Mouse (Mus musculus): ENCODE results near the gene Wdr6. TPM values are rescaled to one million over a fixed set of nuclear protein-coding genes. Genes with fewer than 3 reads are reported as not detected.

Gene Wdr6
- polyA plus RNA-seq, 1 experiment from 2014 or later, result 64.1 TPM

DNA sequence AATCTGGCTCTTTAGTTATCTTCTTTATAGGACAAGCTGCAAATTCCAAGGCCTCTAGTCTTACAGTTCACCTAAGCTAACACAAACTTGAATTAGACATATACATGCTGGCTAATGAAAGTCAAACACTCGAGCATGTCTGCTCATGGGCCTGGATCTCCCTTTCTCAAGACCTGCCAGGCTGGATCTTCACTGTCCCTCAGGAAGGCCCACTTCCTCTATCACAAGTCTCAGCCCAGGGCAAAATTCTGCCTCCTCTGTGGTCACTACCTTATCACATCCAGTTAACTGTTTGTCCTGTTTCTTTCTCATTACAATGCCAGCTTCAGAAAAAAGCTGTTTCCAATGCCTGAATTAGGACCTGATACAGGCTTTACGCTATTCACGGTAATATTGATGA, 15.8 kb upstream of the Wdr6 start:
- WGBS, result 31% methylated on average over 3 of the region's 3 CpGs
- H3K4me1 ChIP-seq, result peaks cover 39% of the 10 kb centered on the region
- peak overlapping the region; percentile 51 for H3K4me2 ChIP-seq
- H3K9ac ChIP-seq, result peak overlapping the region; percentile 38
- H3K4me3 ChIP-seq, result no peak overlapping the region
- no peaks in the 10 kb centered on the region for H3K27me3 ChIP-seq (replicated peaks)
- peak overlapping the region; percentile 89 for H3K27ac ChIP-seq (replicated peaks)
- H3K36me3 ChIP-seq, result peaks cover 10% of the 10 kb centered on the region
- no peaks in the 10 kb centered on the region for H3K9me3 ChIP-seq
- no peak for ATAC-seq (ENCODE audit: extremely low read depth, insufficient number of reproducible peaks, low FRiP score, low TSS enrichment)

DNA sequence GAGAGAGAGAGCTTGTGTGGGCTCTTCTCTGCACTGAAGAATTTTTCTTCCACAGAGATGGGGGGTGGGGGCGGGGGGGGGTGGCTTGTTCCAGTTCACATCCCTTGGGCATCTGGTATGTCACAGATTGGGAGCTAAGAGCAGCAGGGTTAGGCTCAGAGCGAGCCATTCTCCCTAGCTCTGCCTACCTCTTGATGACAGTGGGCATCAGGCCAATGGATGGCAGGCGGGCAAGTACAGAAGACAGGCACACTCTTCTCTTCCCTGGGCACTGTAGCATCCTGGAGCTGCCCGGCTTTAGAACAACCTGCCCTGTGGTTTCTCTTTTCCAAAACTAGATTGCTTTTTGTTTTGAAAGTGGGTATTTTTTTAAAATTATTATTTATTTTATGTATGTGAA, 12.9 kb upstream of the Wdr6 start:
- H3K4me1 ChIP-seq, result peaks cover 55% of the 10 kb centered on the region

DNA sequence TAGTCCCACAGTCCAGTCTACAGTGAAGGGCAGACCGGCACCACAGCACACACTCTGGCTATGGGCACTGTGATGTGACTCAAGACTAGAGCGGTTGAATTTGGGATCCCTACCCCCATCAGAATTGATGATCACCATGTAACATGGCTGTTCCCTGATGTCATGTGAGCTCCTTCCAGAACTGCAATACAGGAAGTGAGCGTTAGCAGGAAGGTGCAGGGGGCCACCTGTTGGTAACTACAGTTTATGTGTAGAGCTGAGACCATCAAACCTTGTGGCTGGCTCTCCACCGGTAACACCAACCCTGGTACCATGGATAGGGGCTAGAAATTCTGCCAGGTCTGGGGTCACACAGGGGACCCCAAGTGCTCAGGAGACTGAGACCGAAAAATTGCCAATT, 10.7 kb upstream of the Wdr6 start:
- Histone ChIP-seq H3K9me3 (no peaks in the 10 kb centered on the region), H3K27ac (replicated peaks) (peak overlapping the region; percentile 96), H3K27me3 (replicated peaks) (no peaks in the 10 kb centered on the region), H3K36me3 (peaks cover 10% of the 10 kb centered on the region), H3K4me2 (no peak overlapping the region), H3K9ac (no peak overlapping the region), H3K4me3 (no peak overlapping the region), H3K4me1 (peaks cover 44% of the 10 kb centered on the region)
- 60% methylated on average over 5 of the region's 5 CpGs for WGBS
- ATAC-seq (ENCODE audit: extremely low read depth, insufficient number of reproducible peaks, low FRiP score, low TSS enrichment), result no peak

More for the DNA sequence above, 12.9 kb upstream of the Wdr6 start:
- no peak overlapping the region for H3K4me2 ChIP-seq
- H3K27ac ChIP-seq (replicated peaks), result no peak overlapping the region
- no peaks in the 10 kb centered on the region for H3K27me3 ChIP-seq (replicated peaks)
- ATAC-seq (ENCODE audit: extremely low read depth, insufficient number of reproducible peaks, low FRiP score, low TSS enrichment), result no peak
- H3K4me3 ChIP-seq, result no peak overlapping the region
- WGBS, result 84% methylated on average over 4 of the region's 4 CpGs
- H3K9ac ChIP-seq, result no peak overlapping the region
- H3K9me3 ChIP-seq, result no peaks in the 10 kb centered on the region
- H3K36me3 ChIP-seq, result peaks cover 10% of the 10 kb centered on the region

DNA sequence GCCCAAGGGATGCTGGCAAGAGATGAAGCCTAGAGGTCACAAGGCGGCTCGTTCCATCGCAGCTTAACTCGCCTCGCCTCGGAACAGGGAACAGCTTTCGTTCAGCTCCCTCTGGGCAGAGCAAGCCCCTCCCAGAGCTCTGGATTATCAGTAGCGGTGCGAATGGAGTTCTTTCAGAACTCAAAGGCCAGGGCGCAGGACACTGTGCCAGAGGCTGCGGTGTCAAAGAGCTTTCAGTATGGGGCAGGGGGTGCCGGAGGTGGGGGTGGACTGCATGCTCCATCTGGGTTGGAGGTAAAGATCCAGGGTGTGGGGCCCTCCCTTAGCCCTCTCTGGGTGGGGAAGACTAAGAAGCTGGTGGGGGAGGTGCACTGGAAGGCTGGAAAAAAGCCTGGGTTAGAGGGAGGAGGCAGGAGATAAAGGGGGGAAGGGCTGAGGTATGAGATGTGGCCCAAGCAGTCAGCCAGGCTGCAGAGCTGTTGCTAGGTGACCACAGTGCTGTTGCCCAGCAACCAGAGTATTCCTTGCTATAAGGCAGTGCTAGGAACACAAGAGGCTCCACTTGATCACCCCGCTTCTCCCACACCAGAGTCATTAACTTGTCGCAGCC, 9.1 kb upstream of the Wdr6 start:
- peak overlapping the region; percentile 72 for H3K9ac ChIP-seq
- H3K27me3 ChIP-seq (replicated peaks), result no peaks in the 10 kb centered on the region
- peaks cover 6% of the 10 kb centered on the region for H3K36me3 ChIP-seq
- peak overlapping the region; percentile 39 for H3K4me3 ChIP-seq
- H3K9me3 ChIP-seq, result no peaks in the 10 kb centered on the region
- H3K4me1 ChIP-seq, result peaks cover 51% of the 10 kb centered on the region
- peak overlapping the region; percentile 69 for H3K4me2 ChIP-seq
- ATAC-seq (ENCODE audit: extremely low read depth, insufficient number of reproducible peaks, low FRiP score, low TSS enrichment), result peak; percentile 85
- WGBS, result 2% methylated on average over 14 of the region's 14 CpGs
- peak overlapping the region; percentile 96 for H3K27ac ChIP-seq (replicated peaks)

DNA sequence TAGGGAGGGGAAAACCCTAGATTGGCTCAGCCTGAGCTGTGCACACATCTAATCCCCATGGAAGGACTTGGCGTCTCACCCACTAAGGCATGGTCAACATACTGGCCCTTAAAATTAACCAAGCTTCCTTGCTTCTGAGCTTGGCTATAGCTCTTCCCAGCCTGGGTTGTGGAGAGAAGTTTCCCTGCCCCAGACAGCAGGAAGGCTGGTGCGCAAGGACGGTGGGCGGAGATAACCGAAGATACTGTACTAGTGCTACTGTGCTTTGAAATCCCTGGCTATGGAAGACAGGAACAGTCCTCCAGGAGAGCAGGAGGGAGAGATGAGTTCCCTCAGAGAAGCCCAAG, 778 bp upstream of the Wdr6 start:
- no peaks in the 10 kb centered on the region for H3K9me3 ChIP-seq
- WGBS, result 46% methylated on average over 5 of the region's 5 CpGs
- peaks cover 60% of the 10 kb centered on the region for H3K4me1 ChIP-seq
- peak overlapping the region; percentile 96 for H3K27ac ChIP-seq (replicated peaks)
- H3K4me2 ChIP-seq, result peak overlapping the region; percentile 78
- H3K36me3 ChIP-seq, result peaks cover 56% of the 10 kb centered on the region
- H3K4me3 ChIP-seq, result peak overlapping the region; percentile 84
- no peak for ATAC-seq (ENCODE audit: extremely low read depth, insufficient number of reproducible peaks, low FRiP score, low TSS enrichment)
- peak overlapping the region; percentile 98 for H3K9ac ChIP-seq
- no peaks in the 10 kb centered on the region for H3K27me3 ChIP-seq (replicated peaks)

DNA sequence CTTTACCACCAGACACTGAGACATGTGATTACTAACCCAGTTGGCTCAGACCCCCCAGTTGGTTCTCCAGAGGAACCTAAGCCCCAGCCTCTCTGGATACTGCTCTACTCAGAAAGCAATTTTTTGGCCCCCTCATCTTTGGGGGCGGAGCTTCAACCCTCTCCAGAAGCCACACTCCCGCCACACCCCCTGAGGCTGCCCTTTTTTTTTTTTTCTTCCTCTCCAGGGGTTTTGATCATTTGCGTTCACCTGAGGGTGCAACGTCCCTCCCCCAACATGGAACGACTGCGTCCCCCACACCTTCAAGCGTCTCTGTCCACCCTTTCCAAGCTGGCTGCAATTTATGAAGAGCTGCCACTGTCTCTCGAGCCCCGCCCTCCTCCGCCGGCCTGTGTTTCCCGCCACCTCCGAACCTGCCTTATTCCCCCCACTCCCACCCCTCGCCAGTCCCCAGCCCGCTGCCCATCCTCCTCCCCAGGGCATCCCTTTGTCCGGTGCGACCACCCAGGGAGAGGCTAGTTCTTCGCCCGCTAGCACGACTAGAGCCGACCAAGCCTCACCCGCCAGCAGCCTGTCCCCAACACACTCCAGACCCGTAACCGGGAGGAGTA, 500 bp downstream of the Wdr6 start:
- H3K4me1 ChIP-seq, result peaks cover 59% of the 10 kb centered on the region
- peak overlapping the region; percentile 84 for H3K4me3 ChIP-seq
- ATAC-seq (ENCODE audit: extremely low read depth, insufficient number of reproducible peaks, low FRiP score, low TSS enrichment), result no peak

GRCm38 (mm10) chr9:108577025-108577424, 1.5 kb downstream of the Wdr6 start:
- Histone ChIP-seq H3K4me1 (peaks cover 56% of the 10 kb centered on the region), H3K4me2 (peak overlapping the region; percentile 78)

More for the DNA sequence above, 500 bp downstream of the Wdr6 start:
- peaks cover 69% of the 10 kb centered on the region for H3K36me3 ChIP-seq
- H3K27ac ChIP-seq (replicated peaks), result peak overlapping the region; percentile 96
- no peaks in the 10 kb centered on the region for H3K9me3 ChIP-seq
- under 1% methylated on average over 24 of the region's 24 CpGs for WGBS
- peak overlapping the region; percentile 78 for H3K4me2 ChIP-seq
- H3K27me3 ChIP-seq (replicated peaks), result no peaks in the 10 kb centered on the region
- H3K9ac ChIP-seq, result peak overlapping the region; percentile 98

DNA sequence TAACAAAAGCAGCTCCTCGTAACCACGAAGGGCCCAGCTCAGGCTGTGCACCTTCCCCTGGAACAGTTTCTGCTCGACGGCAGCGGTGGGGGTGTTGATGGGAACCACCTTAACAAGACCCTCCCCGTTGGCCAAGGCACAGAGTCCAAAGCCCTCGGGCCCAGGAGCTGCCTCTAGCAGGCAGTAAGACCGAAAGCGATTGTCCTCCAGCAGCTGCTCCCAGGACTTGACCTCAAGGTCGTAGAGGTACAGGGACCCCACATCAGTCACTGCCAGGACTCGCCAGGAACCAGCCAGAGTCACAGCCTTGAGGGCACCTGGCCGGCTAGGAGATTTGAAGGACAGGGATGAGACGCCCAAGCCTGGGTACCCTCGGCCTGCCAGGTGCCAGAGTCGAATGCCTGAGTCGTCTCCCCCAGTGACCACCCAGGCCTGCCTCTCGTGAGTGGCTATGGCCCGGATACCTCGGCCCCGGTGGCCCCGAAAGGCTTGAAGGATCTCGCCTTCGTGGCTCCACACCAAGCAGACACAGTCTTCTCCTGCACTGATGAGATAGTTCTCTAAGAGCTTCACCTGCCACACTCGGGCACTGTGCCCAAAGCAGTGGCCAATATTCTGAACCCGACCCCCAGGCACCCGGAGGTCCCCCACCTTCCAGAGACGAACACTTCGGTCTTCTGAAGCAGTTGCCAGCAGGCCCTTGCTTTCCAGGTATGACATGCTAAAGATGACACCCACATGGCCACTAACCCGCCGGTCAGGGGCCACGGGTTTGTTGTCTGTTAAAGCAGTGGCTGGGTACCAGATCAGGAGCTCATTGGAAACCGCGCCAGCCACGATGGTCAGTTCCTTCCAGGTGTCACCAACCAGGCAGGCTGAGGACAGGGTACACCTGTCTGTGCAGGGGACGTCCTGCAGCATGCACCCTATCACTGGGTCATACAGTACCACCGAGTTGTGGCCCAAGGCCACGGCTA, 2.9 kb downstream of the Wdr6 start:
- Histone ChIP-seq H3K9me3 (no peaks in the 10 kb centered on the region), H3K4me2 (no peak overlapping the region), H3K4me1 (peaks cover 60% of the 10 kb centered on the region), H3K36me3 (peaks cover 69% of the 10 kb centered on the region), H3K9ac (0 out of 2 replicates have a peak overlapping the region, but pooled peaks have one; percentile 30), H3K27me3 (replicated peaks) (no peaks in the 10 kb centered on the region), H3K4me3 (no peak overlapping the region), H3K27ac (replicated peaks) (no peak overlapping the region)
- 82% methylated on average over 37 of the region's 37 CpGs for WGBS
- no peak for ATAC-seq (ENCODE audit: extremely low read depth, insufficient number of reproducible peaks, low FRiP score, low TSS enrichment)

More at GRCm38 (mm10) chr9:108577025-108577424, 1.5 kb downstream of the Wdr6 start:
- Histone ChIP-seq H3K27me3 (replicated peaks) (no peaks in the 10 kb centered on the region), H3K27ac (replicated peaks) (no peak overlapping the region), H3K9me3 (no peaks in the 10 kb centered on the region), H3K4me3 (peak overlapping the region; percentile 84), H3K9ac (peak overlapping the region; percentile 98), H3K36me3 (peaks cover 69% of the 10 kb centered on the region)
- WGBS, result 56% methylated on average over 6 of the region's 6 CpGs
- ATAC-seq (ENCODE audit: extremely low read depth, insufficient number of reproducible peaks, low FRiP score, low TSS enrichment), result no peak

- no peak overlapping the region for H3K4me2 ChIP-seq
- H3K9ac ChIP-seq, result 0 out of 2 replicates have a peak overlapping the region, but pooled peaks have one; percentile 30
- no peak for ATAC-seq (ENCODE audit: extremely low read depth, insufficient number of reproducible peaks, low FRiP score, low TSS enrichment)
- H3K36me3 ChIP-seq, result peaks cover 63% of the 10 kb centered on the region
- no peaks in the 10 kb centered on the region for H3K27me3 ChIP-seq (replicated peaks)
- H3K27ac ChIP-seq (replicated peaks), result no peak overlapping the region
- 85% methylated on average over 12 of the region's 12 CpGs for WGBS
- no peak overlapping the region for H3K4me3 ChIP-seq
- H3K4me1 ChIP-seq, result peaks cover 66% of the 10 kb centered on the region
- H3K9me3 ChIP-seq, result no peaks in the 10 kb centered on the region
Observed at GRCm38 (mm10) chr9:108574921-108575320, 3.6 kb downstream of the Wdr6 start.

DNA sequence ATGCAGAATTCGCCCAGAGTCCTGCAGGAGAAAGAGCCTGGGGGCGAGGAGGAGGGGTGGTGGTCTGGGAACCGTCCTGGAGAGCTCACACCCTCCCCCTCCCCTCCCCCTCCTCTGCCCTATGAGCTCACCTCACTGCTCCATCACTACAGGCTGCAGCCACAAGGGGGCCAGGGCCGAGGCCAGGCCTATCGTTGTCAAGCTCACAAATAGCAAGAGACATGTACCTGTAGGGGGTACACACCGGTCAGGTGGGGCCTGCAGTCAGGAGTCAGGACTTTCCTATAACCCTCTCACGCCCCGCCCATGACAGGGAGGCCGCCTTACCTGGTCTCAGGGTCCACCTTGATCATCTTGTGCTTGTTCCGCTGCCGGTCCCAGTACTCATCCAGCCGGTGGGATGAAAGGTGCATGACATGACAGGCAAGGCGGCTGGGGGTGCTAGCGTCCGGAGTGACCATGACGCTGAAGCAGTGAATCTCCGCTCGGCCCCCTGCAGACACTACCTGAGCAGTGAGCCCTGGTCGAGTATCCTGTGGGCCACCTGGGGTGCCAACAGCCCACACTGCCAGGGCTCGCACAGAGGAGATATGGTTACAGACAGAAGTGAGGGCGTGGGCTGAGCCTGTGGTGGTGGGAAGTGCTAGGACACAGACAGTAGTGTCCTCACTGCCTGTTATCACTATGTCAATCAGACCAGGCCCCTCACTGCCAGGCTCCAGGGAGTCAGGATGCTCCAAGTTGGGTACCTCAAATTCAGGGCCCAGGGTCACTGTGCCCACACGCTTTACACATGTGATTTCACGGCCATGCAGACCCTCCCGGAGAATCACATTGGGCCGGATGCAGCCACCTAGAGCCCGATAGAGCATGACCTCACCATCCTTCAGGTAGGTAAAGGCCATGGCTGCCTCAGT, 4.5 kb downstream of the Wdr6 start:
- Histone ChIP-seq H3K27ac (replicated peaks) (no peak overlapping the region), H3K27me3 (replicated peaks) (no peaks in the 10 kb centered on the region), H3K4me3 (no peak overlapping the region), H3K4me1 (peaks cover 63% of the 10 kb centered on the region), H3K36me3 (peaks cover 63% of the 10 kb centered on the region), H3K9me3 (no peaks in the 10 kb centered on the region), H3K9ac (0 out of 2 replicates have a peak overlapping the region, but pooled peaks have one; percentile 3), H3K4me2 (no peak overlapping the region)
- 52% methylated on average over 26 of the region's 26 CpGs for WGBS
- ATAC-seq (ENCODE audit: extremely low read depth, insufficient number of reproducible peaks, low FRiP score, low TSS enrichment), result no peak
